Mouse (Mus musculus) lung, embryonic 16.5 days (tissue): ENCODE results near the gene Zdhhc3. TPM values are rescaled to one million over a fixed set of nuclear protein-coding genes. Genes with fewer than 3 reads are reported as not detected.

ENCODE experiments used
- ATAC-seq: fragments of 200-750 bp; cut with Nextera tagmentation; 2 replicates; pipeline ENCODE4 v1.8.0; 2017; ENCODE audit warnings: low read depth, mild to moderate bottlenecking, moderate library complexity
- H3K27ac ChIP-seq: fragments of 300-500 bp; sonication (generic); 2 replicates; pipeline ENCODE4 v1.5.1; 2014; ENCODE audit warnings: mild to moderate bottlenecking, control low read depth, low read length
- H3K27me3 ChIP-seq: fragments of 300-500 bp; sonication (generic); 2 replicates; pipeline ENCODE4 v1.6.1; 2014; ENCODE audit warnings: low read depth, low read length, mixed read lengths; ENCODE audit not compliant: control insufficient read depth, insufficient read depth
- H3K36me3 ChIP-seq: fragments of 300-500 bp; sonication (generic); 2 replicates; pipeline ENCODE4 v1.6.1; 2014; ENCODE audit warnings: low read length; ENCODE audit not compliant: control insufficient read depth, insufficient read depth
- H3K4me1 ChIP-seq: fragments of 300-500 bp; sonication (generic); replicated peaks from 2 replicates; pipeline ENCODE4 v1.6.1; 2014; ENCODE audit warnings: low read length, mixed read lengths; ENCODE audit not compliant: control insufficient read depth, insufficient read depth
- H3K4me2 ChIP-seq: fragments of 300-500 bp; sonication (generic); 2 replicates; pipeline ENCODE4 v1.6.1; 2014; ENCODE audit warnings: low read depth, low read length, control low read depth
- H3K4me3 ChIP-seq: fragments of 300-500 bp; sonication (generic); 2 replicates; pipeline ENCODE4 v1.5.1; 2014; ENCODE audit warnings: mild to moderate bottlenecking, low read length, control low read depth
- H3K9ac ChIP-seq: fragments of 300-500 bp; sonication (generic); 2 replicates; pipeline ENCODE4 v1.6.1; 2014; ENCODE audit warnings: low read length, control low read depth
- H3K9me3 ChIP-seq: fragments of 300-500 bp; sonication (generic); 2 replicates; pipeline ENCODE4 v1.6.1; 2016; ENCODE audit warnings: low read length; ENCODE audit not compliant: control insufficient read depth
- WGBS: fragments of 180-500 bp; shearing (Covaris S2); extraction: QIAGEN DNeasy Blood & Tissue Kit; methylation state at CpG from one replicate; pipeline ENCODE4 v1.1.7; 2014; 5-methylcytosine and 5-hydroxymethylcytosine counted together
- polyA plus RNA-seq: library from polyadenylated mRNA; unstranded; fragments of >200 nt; fragmentation: Nextera tagmentation; extraction: Ambion mirVana; gene quantifications from 2 replicates; pipeline ENCODE4 v1.2.1, GENCODE M21; 2015

Zdhhc3 gene
- polyA plus RNA-seq, 1 experiment from 2014 or later = 74.6 TPM

DNA sequence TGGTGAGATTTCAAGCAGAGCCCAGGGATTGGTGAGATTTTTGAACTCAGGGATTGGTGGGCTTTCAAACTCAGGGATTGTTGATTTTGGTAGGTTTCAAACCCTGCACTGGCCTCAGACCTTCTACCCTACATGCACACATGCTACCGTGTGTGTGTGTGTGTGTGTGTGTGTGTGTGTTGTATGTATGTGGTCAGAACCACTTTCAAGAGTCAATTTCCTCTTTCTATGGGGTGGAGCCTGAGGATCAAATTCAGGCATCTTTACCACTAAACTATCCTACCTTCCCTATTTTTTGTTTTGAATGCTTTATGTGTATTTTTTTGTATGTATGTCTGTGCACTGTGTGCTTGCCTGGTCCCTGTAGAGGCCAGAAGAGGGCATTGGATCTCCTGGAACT is 65.3 kb downstream of the Zdhhc3 start:
- H3K4me1 ChIP-seq = no peaks in the 10 kb centered on the region
- H3K36me3 ChIP-seq = no peaks in the 10 kb centered on the region
- no peak overlapping the region for H3K27ac ChIP-seq
- no peaks in the 10 kb centered on the region for H3K9me3 ChIP-seq
- WGBS = 88% methylated on average over 1 of the region's 1 CpGs
- no peak overlapping the region for H3K9ac ChIP-seq
- no peak overlapping the region for H3K4me3 ChIP-seq
- no peaks in the 10 kb centered on the region for H3K27me3 ChIP-seq
- no peak for ATAC-seq
- H3K4me2 ChIP-seq = no peak overlapping the region

DNA sequence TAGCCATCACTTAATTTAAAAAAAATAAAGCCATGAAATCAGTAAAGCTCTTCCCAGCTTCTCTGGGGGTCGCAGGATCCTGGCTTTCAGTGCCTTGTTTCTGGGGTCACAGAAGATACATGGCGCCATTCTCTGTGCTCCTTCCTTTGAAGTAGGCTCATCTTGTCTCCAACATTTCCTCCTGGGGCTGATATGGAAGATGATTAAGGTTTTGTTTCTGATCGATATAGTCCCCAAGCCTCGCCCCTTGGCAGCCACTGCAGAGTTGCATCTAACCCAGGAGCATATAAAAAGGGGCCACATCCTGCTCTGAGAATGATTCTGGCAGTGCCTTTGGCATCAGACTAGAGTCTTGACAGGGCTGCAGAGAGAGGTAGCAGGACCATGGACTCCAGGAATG is 78.6 kb downstream of the Zdhhc3 start, which contains the start of gene Tgm4:
Tgm4 (plus strand) TSS at position 301 of the 400 bp plus-strand sequence.
- WGBS = 74% methylated on average over 4 of the region's 4 CpGs
- H3K9ac ChIP-seq = no peak within 1 kb of the TSS
- no peaks in the 10 kb centered on the region for H3K36me3 ChIP-seq
- no peak within 1 kb of the TSS for H3K4me3 ChIP-seq
- no peaks in the 10 kb centered on the region for H3K9me3 ChIP-seq
- no peaks in the 10 kb centered on the region for H3K27me3 ChIP-seq
- H3K27ac ChIP-seq = no peak within 1 kb of the TSS
- no peak within 1 kb of the TSS for H3K4me2 ChIP-seq
- no peaks in the 10 kb centered on the region for H3K4me1 ChIP-seq
- ATAC-seq = no peak

DNA sequence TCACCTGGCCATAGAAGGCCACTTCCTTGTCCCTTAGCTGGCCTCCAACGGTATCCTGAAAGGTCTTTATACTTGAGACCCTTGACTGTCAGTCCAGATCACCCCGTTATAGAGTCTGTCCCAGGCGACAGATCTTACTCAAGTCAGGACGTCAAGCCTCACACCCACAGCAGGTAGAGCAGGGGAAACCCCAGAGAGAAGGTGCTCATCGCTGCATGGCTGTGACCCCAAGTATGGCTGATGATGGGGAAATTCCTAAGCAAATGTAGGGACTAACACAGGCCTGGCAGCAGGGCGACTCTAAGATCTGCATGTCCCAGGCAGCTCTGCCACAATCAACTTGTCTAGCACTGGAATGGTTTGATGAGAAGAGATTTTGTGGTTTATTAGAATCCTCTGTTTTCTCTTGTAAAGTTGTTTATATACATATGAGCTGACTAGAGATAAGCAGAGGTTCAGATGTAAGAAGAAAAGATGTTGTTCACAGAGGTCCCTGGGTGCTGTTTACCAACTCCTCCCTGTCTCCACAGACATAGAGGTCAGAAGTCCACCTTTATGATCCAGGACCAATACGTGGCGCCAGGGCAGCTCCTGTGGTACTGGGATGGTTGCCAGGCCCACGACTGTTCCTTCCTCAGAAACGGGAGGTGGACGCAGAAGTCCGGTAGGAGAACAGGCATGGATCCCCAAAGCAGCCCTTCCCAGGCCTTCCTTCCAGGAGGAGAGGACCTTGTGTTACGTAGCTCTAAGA is 81.3 kb downstream of the Zdhhc3 start:
- Histone ChIP-seq H3K27me3 (no peaks in the 10 kb centered on the region), H3K4me3 (no peak overlapping the region), H3K36me3 (no peaks in the 10 kb centered on the region), H3K4me1 (no peaks in the 10 kb centered on the region), H3K4me2 (no peak overlapping the region), H3K9ac (no peak overlapping the region), H3K27ac (no peak overlapping the region), H3K9me3 (no peaks in the 10 kb centered on the region)
- ATAC-seq = no peak
- 69% methylated on average over 13 of the region's 13 CpGs for WGBS

DNA sequence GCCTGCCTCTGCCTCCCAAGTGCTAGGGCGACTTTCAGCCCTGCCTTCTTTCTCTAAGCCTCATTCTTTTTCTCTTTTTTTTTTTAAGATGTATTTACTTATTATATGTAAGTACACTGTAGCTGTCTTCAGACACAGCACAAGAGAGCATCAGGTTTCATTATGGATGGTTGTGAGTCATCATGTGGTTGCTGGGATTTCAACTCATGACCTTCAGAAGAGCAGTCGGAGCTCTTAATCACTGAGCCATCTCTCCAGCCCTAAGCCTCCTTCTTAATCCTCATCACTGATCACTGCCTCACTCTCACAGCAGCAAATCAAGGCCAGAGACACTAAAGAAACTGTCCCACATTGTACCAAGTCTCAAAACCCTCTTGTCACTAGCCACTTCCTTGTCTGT is 88.8 kb downstream of the Zdhhc3 start:
- no peaks in the 10 kb centered on the region for H3K36me3 ChIP-seq
- no peaks in the 10 kb centered on the region for H3K9me3 ChIP-seq
- WGBS = 60% methylated on average over 2 of the region's 2 CpGs
- H3K4me3 ChIP-seq = no peak overlapping the region
- H3K4me2 ChIP-seq = no peak overlapping the region
- no peak for ATAC-seq
- no peak overlapping the region for H3K27ac ChIP-seq
- H3K27me3 ChIP-seq = no peaks in the 10 kb centered on the region
- no peak overlapping the region for H3K9ac ChIP-seq
- H3K4me1 ChIP-seq = peaks cover 7% of the 10 kb centered on the region; the same call in 1 of the 2 replicates

DNA sequence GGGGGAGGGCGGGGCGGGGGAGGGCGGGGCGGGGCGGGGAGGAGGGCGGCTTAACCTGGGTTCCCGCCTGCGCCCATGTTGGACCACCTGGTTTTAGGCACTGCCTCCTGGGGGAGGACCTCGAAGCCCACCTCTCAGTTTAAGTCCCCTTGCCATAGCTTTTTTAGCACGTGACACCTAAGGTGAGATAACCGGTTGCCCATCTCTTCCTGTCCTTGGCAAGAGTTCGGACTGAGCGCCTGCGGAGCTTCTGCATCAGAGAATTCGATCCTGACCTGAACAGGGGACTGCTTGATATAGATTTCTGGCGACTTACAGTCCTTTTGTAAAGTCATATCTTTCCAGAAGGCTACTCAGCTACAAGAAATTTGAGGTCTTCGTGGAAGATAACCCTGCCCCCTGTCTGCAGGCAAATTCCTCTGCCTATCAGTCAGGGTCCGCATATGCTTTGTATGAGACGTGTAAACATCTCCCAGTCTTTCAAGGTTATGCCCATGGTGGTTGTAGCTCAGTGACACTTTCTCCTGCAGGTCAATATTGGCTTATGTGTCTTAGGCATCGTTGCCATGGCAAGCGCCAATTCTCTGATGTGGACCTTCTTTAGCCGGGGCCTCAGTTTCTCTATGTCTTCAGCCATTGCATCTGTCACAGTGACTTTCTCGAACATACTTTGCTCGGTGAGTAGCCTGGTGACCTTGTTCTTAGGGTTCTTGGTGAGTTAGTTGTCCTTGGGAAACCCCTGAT is 91.2 kb downstream of the Zdhhc3 start:
- Histone ChIP-seq H3K4me2 (peak overlapping the region; percentile 89), H3K9ac (peak overlapping the region; percentile 59; the same call in 1 of the 2 replicates), H3K27me3 (no peaks in the 10 kb centered on the region), H3K9me3 (no peaks in the 10 kb centered on the region), H3K4me3 (peak overlapping the region; percentile 83), H3K4me1 (peaks cover 7% of the 10 kb centered on the region; the same call in 1 of the 2 replicates), H3K27ac (no peak overlapping the region), H3K36me3 (peaks cover 6% of the 10 kb centered on the region; the same call in 1 of the 2 replicates)
- no peak for ATAC-seq
- 33% methylated on average over 17 of the region's 24 CpGs for WGBS

DNA sequence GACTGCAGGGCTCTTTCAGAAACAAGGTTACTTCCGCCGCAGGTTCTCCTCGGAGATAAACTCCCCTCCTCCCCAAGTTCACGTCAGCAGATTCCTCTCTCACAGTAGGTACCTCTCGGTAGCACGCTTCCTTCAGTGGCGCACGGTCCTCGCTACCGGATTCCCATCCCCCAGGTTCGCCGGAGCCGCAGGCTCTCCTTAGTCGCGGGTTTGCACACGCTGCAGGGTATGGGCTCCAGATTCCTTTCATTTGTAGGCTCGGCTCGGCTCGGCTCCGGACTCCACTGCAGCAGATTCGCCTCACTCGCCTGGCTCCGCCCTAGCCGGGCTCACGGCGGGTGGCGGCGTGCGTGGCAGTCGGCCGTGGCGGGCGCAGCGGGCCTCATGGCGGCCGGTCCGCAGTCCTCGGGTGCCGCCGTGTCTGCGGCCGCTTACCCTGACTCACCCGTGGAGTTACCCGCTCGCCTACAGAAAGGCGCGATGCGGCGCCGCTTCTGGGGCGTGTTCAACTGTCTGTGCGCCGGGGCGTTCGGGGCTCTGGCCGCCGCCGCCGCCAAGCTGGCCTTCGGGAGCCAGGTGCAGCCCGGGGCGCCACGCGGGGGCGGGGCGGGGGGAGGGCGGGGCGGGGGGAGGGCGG is 91.9 kb downstream of the Zdhhc3 start, which contains the start of gene Tmem42:
Tmem42 (plus strand) TSS at position 332 of the 637 bp plus-strand sequence.
- peaks cover 8% of the 10 kb centered on the region; the same call in 1 of the 2 replicates for H3K36me3 ChIP-seq
- ATAC-seq = peak; percentile 98
- no peaks in the 10 kb centered on the region for H3K9me3 ChIP-seq
- peaks cover 7% of the 10 kb centered on the region; the same call in 1 of the 2 replicates for H3K4me1 ChIP-seq
- peak within 1 kb of the TSS; percentile 83 for H3K4me3 ChIP-seq
- no peaks in the 10 kb centered on the region for H3K27me3 ChIP-seq
- peak within 1 kb of the TSS; percentile 89 for H3K9ac ChIP-seq
- peak within 1 kb of the TSS; percentile 96 for H3K27ac ChIP-seq
- peak within 1 kb of the TSS; percentile 89 for H3K4me2 ChIP-seq
- WGBS = 0% methylated on average over 48 of the region's 69 CpGs

Other genes starting within 250 kb of the Zdhhc3 start
- gene Zfp445, start 247.2 kb downstream of the Zdhhc3 start, polyA plus RNA-seq = 79.4 and 80.6 TPM in 2 replicates
- gene Zkscan7, start 227.5 kb downstream of the Zdhhc3 start, polyA plus RNA-seq = 5.3 and 6.0 TPM in 2 replicates
- gene Zfp105, start 190.1 kb downstream of the Zdhhc3 start, polyA plus RNA-seq = 17.2 and 19.5 TPM in 2 replicates
- gene 1110059G10Rik, start 162.2 kb downstream of the Zdhhc3 start, polyA plus RNA-seq = 29.6 and 34.6 TPM in 2 replicates
- gene Kif15, start 162.2 kb downstream of the Zdhhc3 start, polyA plus RNA-seq = 54.3 and 55.6 TPM in 2 replicates
- 18.8 and 23.0 TPM in 2 replicates for gene Tmem42, start 91.9 kb downstream of the Zdhhc3 start, polyA plus RNA-seq
- 0.26 and 0.60 TPM in 2 replicates for gene Tgm4, start 78.5 kb downstream of the Zdhhc3 start, polyA plus RNA-seq
- gene Exosc7, start within 50 bp of the Zdhhc3 start, polyA plus RNA-seq = 120 and 123 TPM in 2 replicates
- 3.1 and 5.4 TPM in 2 replicates for gene Clec3b, start 37.7 kb upstream of the Zdhhc3 start, polyA plus RNA-seq
- 12.4 and 14.6 TPM in 2 replicates for gene Cdcp1, start 102.8 kb upstream of the Zdhhc3 start, polyA plus RNA-seq
- gene Tmem158, start 147.6 kb upstream of the Zdhhc3 start, polyA plus RNA-seq = 7.4 and 8.0 TPM in 2 replicates